In genomic region chr7:116308632-116308991, GRCm38 (mm10) we compare ENCODE assay signal across 8 mouse cellular contexts. TPM values are rescaled to one million over a fixed set of nuclear protein-coding genes. Genes with fewer than 3 reads are reported as not detected.
DNase-seq lines count a peak whose midpoint lies in the region; ATAC-seq and TF ChIP-seq lines count a peak whose summit lies in the region.

No protein-coding gene starts in this region.

- TF ChIP-seq CTCF in lung, embryonic 14.5 days (IDR thresholded peaks at IDR 0.05; ENCODE audit: low read depth): no peak

- peak; percentile 29 for ATAC-seq in lung, embryonic 14.5 days (ENCODE audit: insufficient read depth)
- ATAC-seq in embryonic facial prominence, embryonic 15.5 days (ENCODE audit: insufficient number of reproducible peaks, low FRiP score, low TSS enrichment, low read depth): 0 out of 2 replicates have a peak, but pooled peaks have one; percentile 20
- peak; percentile 66 for ATAC-seq in kidney, embryonic 16.5 days (ENCODE audit: low FRiP score, low TSS enrichment)

- peaks cover 20% of the 10 kb centered on the region for H3K27me3 ChIP-seq in lung, embryonic 14.5 days (ENCODE audit: insufficient read depth, low read length)
- H3K27me3 ChIP-seq in embryonic facial prominence, embryonic 15.5 days: peaks cover 18% of the 10 kb centered on the region
- peaks cover 10% of the 10 kb centered on the region; the same call in 1 of the 2 replicates for H3K27me3 ChIP-seq in kidney, embryonic 16.5 days (ENCODE audit: insufficient read depth, low read length)
- H3K27me3 ChIP-seq in midbrain, embryonic 10.5 days (ENCODE audit: low read depth, poor library complexity, severe bottlenecking): peaks cover 8% of the 10 kb centered on the region

- peak overlapping the region; percentile 98 for H3K4me2 ChIP-seq in lung, embryonic 14.5 days
- peak overlapping the region; percentile 100 for H3K4me2 ChIP-seq in embryonic facial prominence, embryonic 15.5 days (replicated peaks)
- H3K4me2 ChIP-seq in kidney, embryonic 16.5 days (replicated peaks; ENCODE audit: low read depth, low read length): peak overlapping the region; percentile 97

- H3K9ac ChIP-seq in lung, embryonic 14.5 days: peak overlapping the region; percentile 52
- H3K9ac ChIP-seq in embryonic facial prominence, embryonic 15.5 days: no peak overlapping the region
- peak overlapping the region; percentile 68 for H3K9ac ChIP-seq in kidney, embryonic 16.5 days (replicated peaks; ENCODE audit: low read length)

- no peaks in the 10 kb centered on the region for H3K9me3 ChIP-seq in lung, embryonic 14.5 days (ENCODE audit: low read depth, low read length)
- no peaks in the 10 kb centered on the region for H3K9me3 ChIP-seq in embryonic facial prominence, embryonic 15.5 days (replicated peaks)
- H3K9me3 ChIP-seq in kidney, embryonic 16.5 days (ENCODE audit: low read length): no peaks in the 10 kb centered on the region
- no peaks in the 10 kb centered on the region for H3K9me3 ChIP-seq in midbrain, embryonic 10.5 days (replicated peaks)

- H3K36me3 ChIP-seq in lung, embryonic 14.5 days (ENCODE audit: insufficient read depth): no peaks in the 10 kb centered on the region
- H3K36me3 ChIP-seq in embryonic facial prominence, embryonic 15.5 days: no peaks in the 10 kb centered on the region
- H3K36me3 ChIP-seq in kidney, embryonic 16.5 days (ENCODE audit: insufficient read depth, low read length): no peaks in the 10 kb centered on the region
- peaks cover 12% of the 10 kb centered on the region for H3K36me3 ChIP-seq in midbrain, embryonic 10.5 days

- WGBS in lung, embryonic 14.5 days: 6% methylated on average over 16 of the region's 16 CpGs
- 4% methylated on average over 16 of the region's 16 CpGs for WGBS in embryonic facial prominence, embryonic 15.5 days
- 4% methylated on average over 16 of the region's 16 CpGs for WGBS in kidney, embryonic 16.5 days
- 4% methylated on average over 16 of the region's 16 CpGs for WGBS in midbrain, embryonic 10.5 days

- peak overlapping the region; percentile 71 for H3K4me3 ChIP-seq in lung, embryonic 14.5 days (ENCODE audit: low read depth, low read length)
- H3K4me3 ChIP-seq in embryonic facial prominence, embryonic 15.5 days (replicated peaks): peak overlapping the region; percentile 66
- H3K4me3 ChIP-seq in kidney, embryonic 16.5 days (ENCODE audit: low read length): peak overlapping the region; percentile 78
- H3K4me3 ChIP-seq in midbrain, embryonic 10.5 days: peak overlapping the region; percentile 78

- H3K4me1 ChIP-seq in lung, embryonic 14.5 days (ENCODE audit: insufficient read depth): 0 out of 2 replicates have a peak, but pooled peaks cover 3% of the 10 kb centered on the region
- H3K4me1 ChIP-seq in embryonic facial prominence, embryonic 15.5 days: peaks cover 31% of the 10 kb centered on the region
- H3K4me1 ChIP-seq in kidney, embryonic 16.5 days (ENCODE audit: insufficient read depth, low read length): peaks cover 12% of the 10 kb centered on the region
- peaks cover 43% of the 10 kb centered on the region for H3K4me1 ChIP-seq in midbrain, embryonic 10.5 days

- peak overlapping the region; percentile 42 for H3K27ac ChIP-seq in lung, embryonic 14.5 days (ENCODE audit: low read depth)
- H3K27ac ChIP-seq in embryonic facial prominence, embryonic 15.5 days (replicated peaks): peak overlapping the region; percentile 65
- H3K27ac ChIP-seq in kidney, embryonic 16.5 days (ENCODE audit: low read length): peak overlapping the region; percentile 86
- peak overlapping the region; percentile 94 for H3K27ac ChIP-seq in midbrain, embryonic 10.5 days (replicated peaks)

- peak; percentile 33 for DNase-seq in lung, embryonic 14.5 days
- DNase-seq in lung, postnatal 25 days (ENCODE audit: low spot score): no peak
- DNase-seq in midbrain, embryonic 10.5 days (ENCODE audit: low spot score): no peak
- DNase-seq in gastrocnemius, postnatal 4 days (ENCODE audit: low spot score in 2 of 2): no peak
- no peak for DNase-seq in right cerebral cortex, adult 18-20 months
- DNase-seq in spleen, postnatal 4 days (ENCODE audit: low spot score in 2 of 2): no peak

RNA-seq across cellular contexts. Expression of gene Plekha7, which starts 0.4 kb away (rescaled TPM):
- 9.5 and 10.3 TPM in 2 replicates for polyA plus RNA-seq in lung, embryonic 14.5 days (2014; fragmentation: Nextera tagmentation; extraction: Ambion mirVana)
- polyA plus RNA-seq in embryonic facial prominence, embryonic 15.5 days (2015; fragmentation: Nextera tagmentation; extraction: Ambion mirVana): 15.4 and 16.1 TPM in 2 replicates
- polyA plus RNA-seq in kidney, embryonic 16.5 days (2015; fragmentation: Nextera tagmentation; extraction: Ambion mirVana): 13.1 and 13.8 TPM in 2 replicates
- 25.5 and 25.7 TPM in 2 replicates for polyA plus RNA-seq in midbrain, embryonic 10.5 days (2016; fragmentation: Nextera tagmentation; extraction: Ambion mirVana)
- total RNA-seq in gastrocnemius, postnatal 4 days (2021): 1 to 10 TPM; 4.0 TPM

RNA-seq across cellular contexts. Expression of gene Rps13, which starts 25.4 kb away (rescaled TPM):
- polyA plus RNA-seq in lung, embryonic 14.5 days (2014; fragmentation: Nextera tagmentation; extraction: Ambion mirVana): 953 and 964 TPM in 2 replicates
- polyA plus RNA-seq in embryonic facial prominence, embryonic 15.5 days (2015; fragmentation: Nextera tagmentation; extraction: Ambion mirVana): 696 and 834 TPM in 2 replicates
- 644 and 729 TPM in 2 replicates for polyA plus RNA-seq in kidney, embryonic 16.5 days (2015; fragmentation: Nextera tagmentation; extraction: Ambion mirVana)
- 708 and 841 TPM in 2 replicates for polyA plus RNA-seq in midbrain, embryonic 10.5 days (2016; fragmentation: Nextera tagmentation; extraction: Ambion mirVana)
- total RNA-seq in gastrocnemius, postnatal 4 days (2021): 100 to 1,000 TPM; 486 to 492 TPM

Comparison
In these comparisons a context has a peak if more than half of its experiments do, and no peak if none do; other contexts are left out.
1. H3K27ac ChIP-seq: peak in every context shown above with its lines; median percentile 94 in midbrain, embryonic 10.5 days; 86 in kidney, embryonic 16.5 days; 65 in embryonic facial prominence, embryonic 15.5 days; 42 in lung, embryonic 14.5 days.